Mouse (Mus musculus) cerebellum, adult 2 months (tissue): ENCODE results near the gene Sarm1. TPM values are rescaled to one million over a fixed set of nuclear protein-coding genes. Genes with fewer than 3 reads are reported as not detected.
A peak's percentile ranks its signal among the peaks of the same experiment; 100 is the strongest.

Experiments used
- DNase-seq, 2 experiments: peaks; one replicate each; pipeline ENCODE4 v3.0.0; 2021
- H3K27ac ChIP-seq: fragments of 200-500 bp; 2 replicates; pipeline ENCODE4 v1.5.1; 2012; ENCODE audit warnings: low read length, control low read depth, inconsistent platforms; ENCODE audit not compliant: insufficient read depth
- H3K27me3 ChIP-seq: fragments of 200-500 bp; 2 replicates; pipeline ENCODE4 v1.6.1; 2012; ENCODE audit warnings: inconsistent platforms, mild to moderate bottlenecking, low read length, moderate library complexity; ENCODE audit not compliant: control insufficient read depth, insufficient read depth
- H3K4me1 ChIP-seq: fragments of 200-500 bp; 2 replicates; pipeline ENCODE4 v1.6.1; 2011; ENCODE audit warnings: low read length; ENCODE audit not compliant: control insufficient read depth, insufficient read depth
- H3K4me3 ChIP-seq: fragments of 200-500 bp; replicated peaks from 2 replicates; pipeline ENCODE3; 2011; ENCODE audit warnings: mild to moderate bottlenecking, low read depth, low read length, control low read depth; ENCODE audit not compliant: insufficient read depth
- CTCF ChIP-seq: fragments of 200-500 bp; IDR thresholded peaks from 2 replicates; pipeline ENCODE4 v1.5.1; 2011; ENCODE audit warnings: low read depth, mild to moderate bottlenecking, control low read depth, low read length, moderate library complexity, borderline replicate concordance; ENCODE audit not compliant: insufficient read depth
- POLR2A ChIP-seq: fragments of 200-500 bp; IDR thresholded peaks from 2 replicates; pipeline ENCODE4 v1.6.1; 2011; ENCODE audit warnings: low read length, control low read depth, borderline replicate concordance; ENCODE audit not compliant: insufficient read depth
- WGBS: fragments of 180-500 bp; shearing (Covaris S2); methylation state at CpG from one replicate; pipeline ENCODE4 v1.1.7; 2018; 5-methylcytosine and 5-hydroxymethylcytosine counted together
- polyA plus RNA-seq: library from polyadenylated mRNA; depleted of rRNA; stranded (reverse); fragments of >200 nt; gene quantifications from 2 replicates; pipeline ENCODE4 v1.2.3, GENCODE M21; 2012; rRNA removed

Sarm1 gene
- 29.0 and 32.0 TPM in 2 replicates for polyA plus RNA-seq

DNA sequence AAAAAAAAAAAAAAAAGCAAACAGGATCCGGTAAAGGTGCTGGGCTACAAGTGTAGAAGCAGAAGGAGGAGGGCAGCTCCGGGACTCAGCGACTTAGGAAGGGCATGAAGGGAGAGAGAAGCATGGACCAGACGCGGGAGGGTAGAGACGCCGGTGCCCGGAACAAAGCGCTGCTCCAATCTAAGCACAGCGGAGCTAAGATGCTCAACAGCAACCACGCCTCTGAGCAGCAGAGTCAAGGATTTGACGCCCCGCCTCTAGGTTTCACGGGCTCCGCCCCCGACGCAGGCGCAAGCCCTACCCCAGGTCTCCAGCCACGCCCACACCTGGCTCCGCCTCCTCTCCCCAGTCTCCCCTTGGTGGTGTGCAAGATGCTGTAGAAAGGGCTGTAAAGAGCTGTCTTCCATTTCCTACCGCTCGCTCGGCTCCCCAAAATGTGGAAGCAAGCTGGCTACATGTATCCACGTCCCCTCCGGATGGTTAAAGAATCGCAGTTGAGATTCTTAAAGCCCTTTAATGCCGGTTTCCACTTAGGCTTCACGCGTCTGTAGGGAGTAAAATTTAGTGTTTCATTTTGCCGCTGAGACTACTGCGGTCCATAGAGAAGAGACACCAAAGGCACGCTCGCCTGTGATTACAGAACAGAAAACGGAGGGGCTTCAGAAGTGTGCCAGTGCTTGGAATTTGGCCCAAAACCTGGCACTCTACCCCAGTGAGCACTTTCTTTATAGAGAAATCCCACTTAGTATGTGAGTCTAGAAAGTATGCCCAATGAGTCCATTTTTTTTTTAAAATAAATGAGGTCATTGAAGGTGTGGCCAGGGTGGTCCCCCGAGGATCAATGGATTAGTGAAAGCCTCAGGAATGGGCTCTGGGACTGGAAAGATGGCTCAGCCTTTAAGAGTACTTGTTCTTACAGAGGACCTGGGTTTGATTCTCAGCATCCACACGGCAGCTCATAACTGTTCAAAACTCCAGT is at the start of gene Sarm1:
Gene Sarm1, minus strand, starts transcription at position 211 of the 979 bp plus-strand sequence.
- TF ChIP-seq POLR2A (peak; percentile 94), CTCF (no peak)
- DNase-seq, result peak; percentile 98
- no peaks in the 10 kb centered on the region for H3K27me3 ChIP-seq
- H3K4me1 ChIP-seq, result peaks cover 8% of the 10 kb centered on the region; the same call in 1 of the 2 replicates
- H3K27ac ChIP-seq, result peak within 1 kb of the TSS; percentile 75
- WGBS, result 2% methylated on average over 36 of the region's 36 CpGs
- H3K4me3 ChIP-seq, result peak within 1 kb of the TSS; percentile 77

DNA sequence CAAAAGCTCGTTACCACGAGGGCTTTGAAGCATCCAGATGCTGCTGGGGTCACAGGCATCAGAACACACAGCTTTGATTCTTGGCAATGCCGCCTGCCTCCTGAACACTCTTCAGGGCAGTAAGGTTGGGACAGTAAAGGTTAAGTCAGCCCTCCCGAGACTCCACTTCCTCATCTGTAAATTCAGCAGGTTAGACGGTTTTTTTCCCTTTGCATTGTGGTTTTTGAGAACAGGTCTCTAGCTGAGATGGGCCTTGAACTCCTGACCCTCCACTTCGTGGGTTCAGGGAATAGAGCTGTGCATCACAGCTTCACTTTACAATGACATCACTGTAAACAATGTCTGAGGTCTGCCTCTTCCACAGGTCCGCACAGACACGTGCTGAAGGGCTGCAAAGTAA is 47.6 kb upstream of the Sarm1 start:
- Histone ChIP-seq H3K27ac (no peak overlapping the region), H3K4me3 (no peak overlapping the region), H3K27me3 (no peaks in the 10 kb centered on the region), H3K4me1 (no peaks in the 10 kb centered on the region)
- TF ChIP-seq POLR2A (no peak), CTCF (no peak)
- no peak for DNase-seq
- 77% methylated on average over 8 of the region's 8 CpGs for WGBS

DNA sequence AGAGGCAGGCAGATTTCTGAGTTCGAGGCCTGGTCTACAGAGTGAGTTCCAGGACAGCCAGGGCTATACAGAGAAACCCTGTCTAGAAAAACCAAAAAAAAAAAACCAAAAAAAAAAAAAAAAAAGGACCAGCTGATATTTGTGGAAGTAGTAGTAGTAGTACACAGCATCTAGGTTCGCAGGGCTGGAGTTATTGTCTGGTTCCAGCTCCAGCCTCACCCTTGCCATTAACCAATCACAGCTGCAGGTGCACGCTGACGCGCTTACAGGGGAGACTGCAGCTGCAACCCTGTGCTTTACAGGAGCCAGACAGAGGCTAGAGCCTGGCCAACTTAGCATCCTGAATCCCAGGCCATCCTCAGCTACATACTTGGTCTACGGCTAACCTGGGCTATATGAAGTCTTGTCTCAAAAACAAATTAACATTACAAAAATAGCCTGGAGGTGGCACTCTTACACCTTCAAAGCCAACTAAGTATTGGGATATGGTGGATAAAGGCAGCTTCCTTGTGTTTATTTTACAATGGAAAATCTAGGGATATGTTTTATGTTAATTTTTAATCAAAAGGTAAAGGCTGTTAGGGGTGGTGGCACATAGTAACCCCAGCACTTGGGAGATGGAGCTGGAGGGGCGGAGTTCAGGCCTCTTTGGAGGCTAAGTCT is 47.0 kb upstream of the Sarm1 start:
- Histone ChIP-seq H3K4me1 (no peaks in the 10 kb centered on the region), H3K27ac (no peak overlapping the region), H3K4me3 (no peak overlapping the region), H3K27me3 (no peaks in the 10 kb centered on the region)
- TF ChIP-seq CTCF (no peak), POLR2A (no peak)
- no peak for DNase-seq
- 96% methylated on average over 7 of the region's 7 CpGs for WGBS

DNA sequence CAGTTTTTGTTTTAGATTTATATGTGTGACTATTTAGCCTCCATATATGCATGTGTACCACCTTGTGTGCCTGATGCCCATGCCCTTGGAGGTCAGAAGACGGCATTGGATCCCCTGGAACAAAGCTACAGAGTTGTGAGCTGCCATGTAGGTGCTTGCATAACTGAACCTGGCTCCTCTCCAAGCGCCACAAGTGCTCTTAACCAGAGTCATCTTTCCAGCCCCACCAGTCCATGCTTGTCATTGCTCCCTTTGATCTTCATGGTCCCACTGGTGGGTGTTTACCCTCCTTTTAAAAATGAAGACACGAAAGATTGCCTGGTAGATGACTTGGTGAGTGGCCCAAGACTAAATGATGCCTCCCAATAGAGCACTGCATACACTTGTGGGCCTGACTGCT is 42.8 kb upstream of the Sarm1 start:
- no peak for TF ChIP-seq CTCF
- no peak for TF ChIP-seq POLR2A
- WGBS, result 81% methylated on average over 3 of the region's 3 CpGs
- Histone ChIP-seq H3K4me1 (0 out of 2 replicates have a peak, but pooled peaks cover 6% of the 10 kb centered on the region), H3K27me3 (no peaks in the 10 kb centered on the region), H3K27ac (no peak overlapping the region), H3K4me3 (no peak overlapping the region)
- no peak for DNase-seq

DNA sequence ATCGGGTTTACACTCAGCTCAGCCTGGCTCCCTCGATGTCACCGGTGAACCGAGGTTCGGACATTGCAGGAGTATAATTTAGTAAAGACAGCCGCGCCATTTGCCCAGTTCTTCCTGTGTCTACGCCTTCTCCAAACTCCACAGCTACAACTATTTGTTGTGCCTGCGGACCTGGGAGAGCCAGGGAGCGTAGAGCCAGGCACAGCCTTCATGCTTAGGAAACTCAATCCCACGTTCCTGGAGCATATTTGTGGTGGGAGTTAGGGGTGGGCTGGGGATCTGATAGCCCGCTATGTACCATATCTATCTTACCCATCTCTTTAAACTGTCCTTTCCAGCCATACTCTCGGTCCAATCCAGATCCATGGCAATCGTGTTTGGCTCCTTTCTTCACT is 39.1 kb upstream of the Sarm1 start:
- Histone ChIP-seq H3K27me3 (no peaks in the 10 kb centered on the region), H3K4me1 (0 out of 2 replicates have a peak, but pooled peaks cover 6% of the 10 kb centered on the region), H3K4me3 (peak overlapping the region; percentile 76), H3K27ac (no peak overlapping the region)
- WGBS, result 2% methylated on average over 14 of the region's 14 CpGs
- TF ChIP-seq POLR2A, result no peak
- no peak for TF ChIP-seq CTCF
- no peak for DNase-seq

DNA sequence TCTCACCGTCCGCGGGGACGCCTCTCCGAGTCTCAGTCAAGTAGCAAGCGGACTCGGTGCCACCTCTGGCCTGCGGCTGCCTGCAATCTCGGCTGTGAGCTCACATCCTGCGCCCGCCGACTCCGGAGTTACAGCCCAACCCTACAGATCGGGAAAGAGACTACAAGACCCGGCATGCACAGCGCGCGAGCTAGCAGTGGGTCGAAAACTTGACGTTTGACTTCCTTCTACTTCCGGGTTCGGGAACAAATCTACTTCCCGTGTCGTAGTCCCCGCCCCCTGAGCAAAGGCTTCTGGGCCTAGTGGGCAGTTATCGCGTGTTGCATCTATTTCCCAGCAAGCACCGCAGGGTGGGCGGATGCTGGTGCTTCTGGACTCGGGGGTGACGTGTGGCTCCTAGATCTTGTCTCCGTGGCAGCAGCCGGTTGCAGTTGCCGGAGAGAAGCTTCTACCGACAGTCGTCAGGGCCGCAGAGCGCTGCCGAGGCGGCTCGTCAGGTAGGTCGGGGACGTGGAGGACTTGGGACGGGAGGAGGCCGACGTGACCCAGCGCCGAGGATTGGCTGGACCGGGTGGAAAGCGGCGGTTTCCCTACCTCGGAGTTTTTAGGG is 38.6 kb upstream of the Sarm1 start, which contains the start of the genes Tnfaip1 and Ift20:
Gene Tnfaip1, minus strand, starts transcription at position 253 of the 610 bp plus-strand sequence.
Gene Ift20, plus strand, starts transcription at position 282 of the 610 bp plus-strand sequence.
- Histone ChIP-seq H3K27ac (peak within 1 kb of the TSS; percentile 19), H3K4me3 (peak within 1 kb of the TSS; percentile 81), H3K4me1 (0 out of 2 replicates have a peak, but pooled peaks cover 6% of the 10 kb centered on the region), H3K27me3 (no peaks in the 10 kb centered on the region)
- peak; percentile 96 to 99 for DNase-seq
- no peak for TF ChIP-seq CTCF
- peak; percentile 70 for TF ChIP-seq POLR2A
- WGBS, result under 1% methylated on average over 52 of the region's 52 CpGs

DNA sequence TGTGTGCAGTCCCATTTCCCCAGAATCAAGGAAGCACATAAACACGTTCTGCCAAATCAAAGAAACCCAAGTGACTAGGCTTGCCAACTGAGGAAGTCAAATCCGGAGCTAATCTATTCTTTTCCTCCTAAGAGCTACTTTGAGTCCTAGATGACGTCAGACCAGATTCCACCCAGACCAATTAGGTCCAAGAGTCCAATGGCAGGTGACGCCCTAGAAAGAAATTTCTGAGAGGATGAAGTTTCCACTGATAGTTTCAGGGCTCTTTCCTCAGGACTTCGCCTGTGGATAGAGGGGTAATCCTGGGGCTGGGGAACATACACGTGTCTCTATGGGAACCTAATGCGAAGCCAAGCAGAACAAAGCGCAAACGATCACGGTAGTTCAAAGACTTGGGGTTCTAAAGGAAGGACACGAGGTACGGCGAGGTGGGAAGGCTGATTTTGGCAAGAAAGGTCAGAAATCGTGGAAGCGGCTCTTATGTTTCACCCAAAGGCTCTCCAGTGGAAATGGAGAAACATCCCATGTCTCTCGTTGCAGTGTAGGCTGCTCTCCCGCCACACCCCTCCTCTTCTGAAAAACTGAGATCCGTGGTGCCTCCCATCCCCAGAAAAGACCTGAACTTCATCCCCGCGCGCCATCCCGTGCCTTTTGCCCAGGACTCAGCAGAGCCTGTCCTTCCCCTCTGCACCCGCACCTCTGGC is 38.0 kb upstream of the Sarm1 start:
- WGBS, result under 1% methylated on average over 23 of the region's 23 CpGs
- peak in 1 of 2 experiments; percentile 34 for DNase-seq
- peak overlapping the region; percentile 19 for H3K27ac ChIP-seq
- TF ChIP-seq CTCF, result no peak
- peaks cover 10% of the 10 kb centered on the region for H3K4me1 ChIP-seq
- H3K27me3 ChIP-seq, result no peaks in the 10 kb centered on the region
- peak overlapping the region; percentile 81 for H3K4me3 ChIP-seq
